Mouse (Mus musculus): ENCODE data around the gene Cst7.

DNA sequence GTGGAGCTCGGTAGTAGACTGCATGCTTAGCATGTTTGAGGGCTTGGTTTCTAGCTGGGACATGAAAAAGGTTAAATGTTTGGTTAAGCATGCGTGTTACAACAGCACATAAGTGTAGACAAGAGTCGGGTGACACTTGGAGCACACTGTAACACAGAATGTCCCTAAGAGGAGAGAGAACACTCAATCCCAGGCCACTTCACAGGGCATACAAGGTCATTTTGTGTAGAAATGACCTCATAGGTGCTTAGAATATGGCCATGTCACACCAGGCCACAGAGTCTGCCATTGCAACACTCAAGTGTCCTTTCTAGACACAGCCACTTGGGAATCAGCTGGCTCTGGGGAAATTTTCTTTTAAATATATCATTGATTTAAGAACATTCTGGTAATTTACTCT is 53.7 kb downstream of the Cst7 start:
- no peak for TF ChIP-seq POLR2A (IDR thresholded peaks at IDR 0.05; ENCODE audit: low read depth, low read length)
- TF ChIP-seq CTCF (IDR thresholded peaks at IDR 0.05; ENCODE audit: extremely low read depth, insufficient read depth, insufficient read length, insufficient replicate concordance): no peak

Measured in spleen, adult 2 months (tissue).